Mouse (Mus musculus) T-helper 2 cell (primary cell): ENCODE results near the gene Ccdc158.

Experiments used
- in situ Hi-C: fragments of 300-600 bp; cut with MboI, MseI; formaldehyde crosslinking; loops from one replicate; pipeline ENCODE4 v1.15.1; 2025; ENCODE audit warnings: high pct_unique_total_duplicates

Ccdc158 gene

GRCm38 (mm10) chr5:92688124-92688523 is 13.1 kb upstream of the Ccdc158 start:
- in situ Hi-C loops = no loop called here

GRCm38 (mm10) chr5:92684715-92685460 is 9.8 kb upstream of the Ccdc158 start:
- in situ Hi-C loops = no loop called here

- in situ Hi-C loops = no loop called here
These were observed 8.9 kb upstream of the Ccdc158 start for GRCm38 (mm10) chr5:92683871-92684475.

GRCm38 (mm10) chr5:92683351-92683807 is 8.3 kb upstream of the Ccdc158 start, which contains the start of gene Shroom3:
Gene Shroom3, plus strand, starts transcription at chr5:92683435.
- in situ Hi-C loops = no loop called here

- in situ Hi-C loops = no loop called here
These were observed 7.7 kb upstream of the Ccdc158 start for GRCm38 (mm10) chr5:92682621-92683348.

- in situ Hi-C loops = no loop called here
These were observed 6.8 kb upstream of the Ccdc158 start for GRCm38 (mm10) chr5:92681861-92682260.

GRCm38 (mm10) chr5:92679441-92679840 is 4.4 kb upstream of the Ccdc158 start:
- in situ Hi-C loops = no loop called here

- in situ Hi-C loops = no loop called here
These were observed 476 bp upstream of the Ccdc158 start for GRCm38 (mm10) chr5:92675574-92675920.

- in situ Hi-C loops = loop anchor here (10.0 kb wide), 1 partner anchor 202 kb away; no protein-coding TSS in a partner anchor
These were observed 8.2 kb downstream of the Ccdc158 start for GRCm38 (mm10) chr5:92666860-92667259.

GRCm38 (mm10) chr5:92664321-92664720 is 10.8 kb downstream of the Ccdc158 start:
- in situ Hi-C loops = loop anchor here (10.0 kb wide), 1 partner anchor 200 kb away; no protein-coding TSS in a partner anchor

GRCm38 (mm10) chr5:92656256-92656655 is 18.8 kb downstream of the Ccdc158 start:
- in situ Hi-C loops = loop anchor here (10.0 kb wide), 1 partner anchor 51 kb away; the partner anchor contains the start of gene Stbd1

- in situ Hi-C loops = no loop called here
These were observed 34.2 kb downstream of the Ccdc158 start for GRCm38 (mm10) chr5:92640861-92641260.

- in situ Hi-C loops = no loop called here
These were observed 39.2 kb downstream of the Ccdc158 start for GRCm38 (mm10) chr5:92635891-92636290.

- in situ Hi-C loops = no loop called here
These were observed 40.2 kb downstream of the Ccdc158 start for GRCm38 (mm10) chr5:92634916-92635315.

GRCm38 (mm10) chr5:92633526-92633925 is 41.5 kb downstream of the Ccdc158 start:
- in situ Hi-C loops = no loop called here

- in situ Hi-C loops = no loop called here
These were observed 47.2 kb downstream of the Ccdc158 start for GRCm38 (mm10) chr5:92627896-92628295.

GRCm38 (mm10) chr5:92621883-92622282 is 53.2 kb downstream of the Ccdc158 start:
- in situ Hi-C loops = no loop called here

- in situ Hi-C loops = no loop called here
These were observed 62.3 kb downstream of the Ccdc158 start for GRCm38 (mm10) chr5:92612756-92613155.

GRCm38 (mm10) chr5:92607492-92608229 is 67.4 kb downstream of the Ccdc158 start:
- in situ Hi-C loops = loop anchor here (10.0 kb wide), 1 partner anchor 47 kb away; no protein-coding TSS in a partner anchor

- in situ Hi-C loops = loop anchor here (10.0 kb wide), 1 partner anchor 50 kb away; no protein-coding TSS in a partner anchor
These were observed 70.4 kb downstream of the Ccdc158 start for GRCm38 (mm10) chr5:92604452-92605247.
